Mouse (Mus musculus): ENCODE results near the gene Fbxl7.

GRCm38 (mm10) chr15:26566076-26566475 lies 329.3 kb downstream of the Fbxl7 start:
- TF ChIP-seq E2F4 (IDR thresholded peaks at IDR 0.05; ENCODE audit: insufficient read depth): no peak
- TF ChIP-seq POLR2A (IDR thresholded peaks at IDR 0.05; ENCODE audit: insufficient read length, low read depth): no peak

All from myocyte (in vitro differentiated cells).